Mouse (Mus musculus): ENCODE results near the gene Tmem41b. TPM values are rescaled to one million over a fixed set of nuclear protein-coding genes. Genes with fewer than 3 reads are reported as not detected.
A peak's percentile ranks its signal among the peaks of the same experiment; 100 is the strongest.

Gene Tmem41b
- polyA plus RNA-seq, 1 experiment from 2014 or later, result 74.0 TPM

- WGBS, result 0% methylated on average over 1 of the region's 2 CpGs
- H3K4me1 ChIP-seq, result peaks cover 15% of the 10 kb centered on the region
- peaks cover 11% of the 10 kb centered on the region for H3K36me3 ChIP-seq
- H3K4me2 ChIP-seq (replicated peaks), result 0 out of 2 replicates have a peak overlapping the region, but pooled peaks have one; percentile 19
- H3K9ac ChIP-seq, result no peak overlapping the region
- H3K27ac ChIP-seq, result peak overlapping the region; percentile 75; the same call in 1 of the 2 replicates
- ATAC-seq (ENCODE audit: low FRiP score, low read depth), result peak; percentile 85
- H3K9me3 ChIP-seq, result no peaks in the 10 kb centered on the region
- no peak overlapping the region for H3K4me3 ChIP-seq
- no peaks in the 10 kb centered on the region for H3K27me3 ChIP-seq
Observed at GRCm38 (mm10) chr7:109968924-109969450, 17.7 kb downstream of the Tmem41b start.

- Histone ChIP-seq H3K36me3 (peaks cover 7% of the 10 kb centered on the region), H3K4me2 (replicated peaks) (no peak overlapping the region), H3K27me3 (no peaks in the 10 kb centered on the region), H3K9me3 (0 out of 2 replicates have a peak, but pooled peaks cover 3% of the 10 kb centered on the region), H3K4me1 (peaks cover 20% of the 10 kb centered on the region), H3K9ac (no peak overlapping the region), H3K4me3 (no peak overlapping the region), H3K27ac (peak overlapping the region; percentile 45; the same call in 1 of the 2 replicates)
- WGBS, result 79% methylated on average over 11 of the region's 11 CpGs
- ATAC-seq (ENCODE audit: low FRiP score, low read depth), result no peak
Observed at GRCm38 (mm10) chr7:109967805-109968579, 18.7 kb downstream of the Tmem41b start.

GRCm38 (mm10) chr7:109965658-109966057 is 21.1 kb downstream of the Tmem41b start:
- ATAC-seq (ENCODE audit: low FRiP score, low read depth), result no peak
- no peak overlapping the region for H3K27ac ChIP-seq
- no peaks in the 10 kb centered on the region for H3K36me3 ChIP-seq
- H3K4me3 ChIP-seq, result no peak overlapping the region
- no peak overlapping the region for H3K4me2 ChIP-seq (replicated peaks)
- H3K4me1 ChIP-seq, result peaks cover 39% of the 10 kb centered on the region
- no peaks in the 10 kb centered on the region for H3K27me3 ChIP-seq
- H3K9me3 ChIP-seq, result 0 out of 2 replicates have a peak, but pooled peaks cover 3% of the 10 kb centered on the region
- H3K9ac ChIP-seq, result no peak overlapping the region

- no peak for ATAC-seq (ENCODE audit: low FRiP score, low read depth)
- Histone ChIP-seq H3K27ac (no peak overlapping the region), H3K4me3 (no peak overlapping the region), H3K9ac (no peak overlapping the region), H3K36me3 (no peaks in the 10 kb centered on the region), H3K27me3 (no peaks in the 10 kb centered on the region), H3K4me2 (replicated peaks) (no peak overlapping the region), H3K9me3 (0 out of 2 replicates have a peak, but pooled peaks cover 3% of the 10 kb centered on the region), H3K4me1 (peaks cover 40% of the 10 kb centered on the region)
- 94% methylated on average over 4 of the region's 4 CpGs for WGBS
Observed at GRCm38 (mm10) chr7:109963707-109964106, 23.0 kb downstream of the Tmem41b start.

GRCm38 (mm10) chr7:109962596-109962995 is 24.1 kb downstream of the Tmem41b start:
- Histone ChIP-seq H3K27ac (peak overlapping the region; percentile 69; the same call in 1 of the 2 replicates), H3K27me3 (no peaks in the 10 kb centered on the region), H3K9ac (no peak overlapping the region), H3K4me2 (replicated peaks) (no peak overlapping the region), H3K36me3 (no peaks in the 10 kb centered on the region), H3K4me1 (peaks cover 44% of the 10 kb centered on the region), H3K9me3 (0 out of 2 replicates have a peak, but pooled peaks cover 3% of the 10 kb centered on the region), H3K4me3 (no peak overlapping the region)
- WGBS, result 61% methylated on average over 4 of the region's 4 CpGs
- ATAC-seq (ENCODE audit: low FRiP score, low read depth), result no peak

- Histone ChIP-seq H3K9ac (no peak overlapping the region), H3K9me3 (0 out of 2 replicates have a peak, but pooled peaks cover 3% of the 10 kb centered on the region), H3K4me1 (peaks cover 50% of the 10 kb centered on the region), H3K36me3 (no peaks in the 10 kb centered on the region), H3K27me3 (no peaks in the 10 kb centered on the region), H3K4me2 (replicated peaks) (no peak overlapping the region), H3K27ac (peak overlapping the region; percentile 44; the same call in 1 of the 2 replicates), H3K4me3 (no peak overlapping the region)
- 63% methylated on average over 2 of the region's 2 CpGs for whole genome bisulfite sequencing
- no peak for ATAC-seq (ENCODE audit: low FRiP score, low read depth)
Observed at GRCm38 (mm10) chr7:109961570-109961969, 25.2 kb downstream of the Tmem41b start.

GRCm38 (mm10) chr7:109960613-109961154 is 26.0 kb downstream of the Tmem41b start:
- WGBS, result 10% methylated on average over 13 of the region's 13 CpGs
- ATAC-seq (ENCODE audit: low FRiP score, low read depth), result no peak; the same call in 1 of the 2 replicates
- Histone ChIP-seq H3K4me1 (peaks cover 50% of the 10 kb centered on the region), H3K4me2 (replicated peaks) (peak overlapping the region; percentile 91), H3K9me3 (0 out of 2 replicates have a peak, but pooled peaks cover 3% of the 10 kb centered on the region), H3K4me3 (peak overlapping the region; percentile 77), H3K27me3 (no peaks in the 10 kb centered on the region), H3K9ac (peak overlapping the region; percentile 92), H3K36me3 (no peaks in the 10 kb centered on the region), H3K27ac (peak overlapping the region; percentile 88)

GRCm38 (mm10) chr7:109959716-109960612 is 26.8 kb downstream of the Tmem41b start, which contains the start of gene Dennd5a:
Dennd5a (minus strand) TSS chr7:109960470.
- 0 out of 2 replicates have a peak, but pooled peaks cover 3% of the 10 kb centered on the region for H3K9me3 ChIP-seq
- no peaks in the 10 kb centered on the region for H3K27me3 ChIP-seq
- H3K9ac ChIP-seq, result peak within 1 kb of the TSS; percentile 92
- no peaks in the 10 kb centered on the region for H3K36me3 ChIP-seq
- ATAC-seq (ENCODE audit: low FRiP score, low read depth), result peak; percentile 91
- peak within 1 kb of the TSS; percentile 91 for H3K4me2 ChIP-seq (replicated peaks)
- peak within 1 kb of the TSS; percentile 88 for H3K27ac ChIP-seq
- WGBS, result under 1% methylated on average over 61 of the region's 107 CpGs
- H3K4me3 ChIP-seq, result peak within 1 kb of the TSS; percentile 77
- H3K4me1 ChIP-seq, result peaks cover 54% of the 10 kb centered on the region

- 0 out of 2 replicates have a peak, but pooled peaks cover 3% of the 10 kb centered on the region for H3K9me3 ChIP-seq
- no peaks in the 10 kb centered on the region for H3K36me3 ChIP-seq
- H3K9ac ChIP-seq, result peak overlapping the region; percentile 92
- H3K4me3 ChIP-seq, result peak overlapping the region; percentile 77
- H3K4me1 ChIP-seq, result peaks cover 58% of the 10 kb centered on the region
- H3K27ac ChIP-seq, result peak overlapping the region; percentile 88; the same call in 1 of the 2 replicates
- ATAC-seq (ENCODE audit: low FRiP score, low read depth), result no peak; the same call in 1 of the 2 replicates
- no peaks in the 10 kb centered on the region for H3K27me3 ChIP-seq
- WGBS, result 9% methylated on average over 18 of the region's 18 CpGs
- H3K4me2 ChIP-seq (replicated peaks), result peak overlapping the region; percentile 91
Observed at GRCm38 (mm10) chr7:109958843-109959715, 27.6 kb downstream of the Tmem41b start.

- no peak for ATAC-seq (ENCODE audit: low FRiP score, low read depth)
- peak overlapping the region; percentile 91 for H3K4me2 ChIP-seq (replicated peaks)
- H3K27me3 ChIP-seq, result no peaks in the 10 kb centered on the region
- H3K27ac ChIP-seq, result 0 out of 2 replicates have a peak overlapping the region, but pooled peaks have one; percentile 10
- 79% methylated on average over 8 of the region's 8 CpGs for WGBS
- H3K9ac ChIP-seq, result peak overlapping the region; percentile 92
- H3K9me3 ChIP-seq, result no peaks in the 10 kb centered on the region
- no peaks in the 10 kb centered on the region for H3K36me3 ChIP-seq
- peak overlapping the region; percentile 77 for H3K4me3 ChIP-seq
- peaks cover 55% of the 10 kb centered on the region for H3K4me1 ChIP-seq
Observed at GRCm38 (mm10) chr7:109957996-109958789, 28.5 kb downstream of the Tmem41b start.

Data from limb, embryonic 13.5 days (tissue).